Mouse (Mus musculus) forebrain, embryonic 13.5 days (tissue): Measurements from ENCODE around the gene Slc25a12. TPM values are rescaled to one million over a fixed set of nuclear protein-coding genes. Genes with fewer than 3 reads are reported as not detected.

Experiments
- ATAC-seq: fragments of 200-750 bp; cut with Nextera tagmentation; 2 replicates; pipeline ENCODE4 v1.8.0; 2017
- H3K27ac ChIP-seq: fragments of 300-500 bp; sonication (generic); 2 replicates; pipeline ENCODE4 v1.5.1; 2015; ENCODE audit warnings: inconsistent platforms, mild to moderate bottlenecking, moderate library complexity
- H3K27me3 ChIP-seq: fragments of 300-500 bp; sonication (generic); 2 replicates; pipeline ENCODE4 v1.6.1; 2015; ENCODE audit warnings: mild to moderate bottlenecking, inconsistent platforms
- H3K36me3 ChIP-seq: fragments of 300-500 bp; sonication (generic); 2 replicates; pipeline ENCODE4 v1.6.1; 2015; ENCODE audit warnings: mild to moderate bottlenecking, inconsistent platforms; ENCODE audit not compliant: poor library complexity, severe bottlenecking
- H3K4me1 ChIP-seq: fragments of 300-500 bp; sonication (generic); 2 replicates; pipeline ENCODE4 v1.6.1; 2015; ENCODE audit warnings: inconsistent platforms
- H3K4me2 ChIP-seq: fragments of 300-500 bp; sonication (generic); 2 replicates; pipeline ENCODE4 v1.6.1; 2015; ENCODE audit warnings: inconsistent platforms, mild to moderate bottlenecking, moderate library complexity
- H3K4me3 ChIP-seq: fragments of 300-500 bp; sonication (generic); 2 replicates; pipeline ENCODE4 v1.5.1; 2015; ENCODE audit warnings: mild to moderate bottlenecking, inconsistent platforms
- H3K9ac ChIP-seq: fragments of 300-500 bp; sonication (generic); 2 replicates; pipeline ENCODE4 v1.6.1; 2015; ENCODE audit warnings: mild to moderate bottlenecking, inconsistent platforms
- H3K9me3 ChIP-seq: fragments of 300-500 bp; sonication (generic); replicated peaks from 2 replicates; pipeline ENCODE4 v1.6.1; 2016; ENCODE audit warnings: inconsistent platforms
- WGBS: fragments of 180-500 bp; shearing (Covaris S2); methylation state at CpG from one replicate; pipeline ENCODE4 v1.1.7; 2015; 5-methylcytosine and 5-hydroxymethylcytosine counted together
- polyA plus RNA-seq: library from polyadenylated mRNA; unstranded; fragments of >200 nt; fragmentation: Nextera tagmentation; extraction: Ambion mirVana; gene quantifications from 2 replicates; pipeline ENCODE4 v1.2.1, GENCODE M21; 2015

The Slc25a12 gene
- polyA plus RNA-seq, 1 experiment from 2014 or later, result 63.3 TPM

GRCm38 (mm10) chr2:71241505-71241904, 126.0 kb downstream of the Slc25a12 start:
- 91% methylated on average over 2 of the region's 2 CpGs for WGBS

GRCm38 (mm10) chr2:71236009-71236408, 131.5 kb downstream of the Slc25a12 start:
- ATAC-seq, result no peak
- H3K4me2 ChIP-seq, result no peak overlapping the region
- 92% methylated on average over 6 of the region's 6 CpGs for WGBS
- H3K27ac ChIP-seq, result no peak overlapping the region
- no peaks in the 10 kb centered on the region for H3K4me1 ChIP-seq
- H3K36me3 ChIP-seq, result peaks cover 47% of the 10 kb centered on the region
- no peak overlapping the region for H3K4me3 ChIP-seq
- no peaks in the 10 kb centered on the region for H3K27me3 ChIP-seq
- H3K9me3 ChIP-seq, result no peaks in the 10 kb centered on the region
- no peak overlapping the region for H3K9ac ChIP-seq

More at GRCm38 (mm10) chr2:71241505-71241904, 126.0 kb downstream of the Slc25a12 start:
- Histone ChIP-seq H3K27me3 (no peaks in the 10 kb centered on the region), H3K4me3 (no peak overlapping the region), H3K4me1 (peaks cover 32% of the 10 kb centered on the region), H3K4me2 (no peak overlapping the region), H3K27ac (no peak overlapping the region), H3K9me3 (no peaks in the 10 kb centered on the region), H3K9ac (no peak overlapping the region), H3K36me3 (peaks cover 32% of the 10 kb centered on the region)
- ATAC-seq, result no peak

GRCm38 (mm10) chr2:71235420-71235819, 132.1 kb downstream of the Slc25a12 start:
- H3K9ac ChIP-seq, result no peak overlapping the region
- WGBS, result 88% methylated on average over 4 of the region's 4 CpGs

GRCm38 (mm10) chr2:71232976-71233375, 134.6 kb downstream of the Slc25a12 start:
- Histone ChIP-seq H3K4me2 (no peak overlapping the region), H3K9me3 (no peaks in the 10 kb centered on the region), H3K27ac (no peak overlapping the region), H3K4me3 (no peak overlapping the region), H3K4me1 (no peaks in the 10 kb centered on the region), H3K27me3 (no peaks in the 10 kb centered on the region), H3K9ac (no peak overlapping the region), H3K36me3 (peaks cover 38% of the 10 kb centered on the region)
- 70% methylated on average over 2 of the region's 2 CpGs for WGBS
- no peak for ATAC-seq

More at GRCm38 (mm10) chr2:71235420-71235819, 132.1 kb downstream of the Slc25a12 start:
- no peak overlapping the region for H3K4me2 ChIP-seq
- ATAC-seq, result no peak
- H3K4me1 ChIP-seq, result no peaks in the 10 kb centered on the region
- no peaks in the 10 kb centered on the region for H3K9me3 ChIP-seq
- no peak overlapping the region for H3K27ac ChIP-seq
- no peak overlapping the region for H3K4me3 ChIP-seq
- H3K27me3 ChIP-seq, result no peaks in the 10 kb centered on the region
- peaks cover 45% of the 10 kb centered on the region for H3K36me3 ChIP-seq

GRCm38 (mm10) chr2:71231951-71232350, 135.6 kb downstream of the Slc25a12 start:
- 90% methylated on average over 5 of the region's 5 CpGs for WGBS
- Histone ChIP-seq H3K9ac (no peak overlapping the region), H3K27me3 (no peaks in the 10 kb centered on the region), H3K9me3 (no peaks in the 10 kb centered on the region), H3K4me3 (no peak overlapping the region), H3K4me2 (no peak overlapping the region), H3K36me3 (peaks cover 34% of the 10 kb centered on the region), H3K27ac (no peak overlapping the region), H3K4me1 (no peaks in the 10 kb centered on the region)
- no peak for ATAC-seq

GRCm38 (mm10) chr2:71229603-71230002, 137.9 kb downstream of the Slc25a12 start:
- Histone ChIP-seq H3K4me1 (peaks cover 3% of the 10 kb centered on the region; the same call in 1 of the 2 replicates), H3K36me3 (peaks cover 25% of the 10 kb centered on the region), H3K9me3 (no peaks in the 10 kb centered on the region), H3K9ac (no peak overlapping the region), H3K27me3 (no peaks in the 10 kb centered on the region), H3K4me3 (no peak overlapping the region), H3K4me2 (no peak overlapping the region), H3K27ac (no peak overlapping the region)
- 90% methylated on average over 1 of the region's 1 CpGs for WGBS
- no peak for ATAC-seq

- ATAC-seq, result no peak
- peaks cover 37% of the 10 kb centered on the region for H3K36me3 ChIP-seq
- H3K4me2 ChIP-seq, result no peak overlapping the region
- peaks cover 3% of the 10 kb centered on the region; the same call in 1 of the 2 replicates for H3K4me1 ChIP-seq
- 39% methylated on average over 1 of the region's 1 CpGs for WGBS
- no peak overlapping the region for H3K4me3 ChIP-seq
- H3K9me3 ChIP-seq, result no peaks in the 10 kb centered on the region
- H3K27ac ChIP-seq, result no peak overlapping the region
- H3K9ac ChIP-seq, result no peak overlapping the region
- no peaks in the 10 kb centered on the region for H3K27me3 ChIP-seq
These were observed 140.2 kb downstream of the Slc25a12 start for GRCm38 (mm10) chr2:71227398-71227797.

Other genes starting within 250 kb of the Slc25a12 start
- gene Cybrd1, start 249.8 kb downstream of the Slc25a12 start, polyA plus RNA-seq, result 0.22 and 0.30 TPM in 2 replicates
- 177 and 182 TPM in 2 replicates for gene Dync1i2, start 156.0 kb downstream of the Slc25a12 start, polyA plus RNA-seq
- 155 and 156 TPM in 2 replicates for gene Hat1, start 21.2 kb upstream of the Slc25a12 start, polyA plus RNA-seq
- gene Metap1d, start 85.5 kb upstream of the Slc25a12 start, polyA plus RNA-seq, result 38.1 and 46.4 TPM in 2 replicates
- 278 and 287 TPM in 2 replicates for gene Dlx1, start 160.4 kb upstream of the Slc25a12 start, polyA plus RNA-seq
- 71.0 and 83.2 TPM in 2 replicates for gene Dlx2, start 179.0 kb upstream of the Slc25a12 start, polyA plus RNA-seq